Mouse (Mus musculus) lung, postnatal 0 days (tissue): Measurements from ENCODE around the gene Atf4. TPM values are rescaled to one million over a fixed set of nuclear protein-coding genes. Genes with fewer than 3 reads are reported as not detected.
A peak's percentile ranks its signal among the peaks of the same experiment; 100 is the strongest.

Experiments
- ATAC-seq: fragments of 200-750 bp; cut with Nextera tagmentation; 2 replicates; pipeline ENCODE4 v1.8.0; 2017; ENCODE audit warnings: moderate library complexity
- DNase-seq: peaks from one replicate; pipeline ENCODE4 v3.0.0-alpha.2; 2016; ENCODE audit warnings: low spot score
- H3K27ac ChIP-seq: fragments of 300-500 bp; sonication (generic); 2 replicates; pipeline ENCODE4 v1.5.1; 2014; ENCODE audit warnings: antibody characterized with exemption, mild to moderate bottlenecking, low read length, mixed read lengths
- H3K27me3 ChIP-seq: fragments of 300-500 bp; sonication (generic); replicated peaks from 2 replicates; pipeline ENCODE4 v1.6.1; 2014; ENCODE audit warnings: low read length, mixed read lengths; ENCODE audit not compliant: insufficient read depth
- H3K36me3 ChIP-seq: fragments of 300-500 bp; sonication (generic); 2 replicates; pipeline ENCODE4 v1.6.1; 2014; ENCODE audit warnings: low read length, mixed read lengths; ENCODE audit not compliant: insufficient read depth
- H3K4me1 ChIP-seq: fragments of 300-500 bp; sonication (generic); 2 replicates; pipeline ENCODE4 v1.6.1; 2014; ENCODE audit warnings: antibody characterized with exemption, low read depth, low read length, mixed read lengths; ENCODE audit not compliant: insufficient read depth
- H3K4me2 ChIP-seq: fragments of 300-500 bp; sonication (generic); replicated peaks from 2 replicates; pipeline ENCODE4 v1.6.1; 2014; ENCODE audit warnings: low read depth, mild to moderate bottlenecking, low read length, moderate library complexity, mixed read lengths
- H3K4me3 ChIP-seq: fragments of 300-500 bp; sonication (generic); 2 replicates; pipeline ENCODE4 v1.5.1; 2014; ENCODE audit warnings: low read depth, low read length
- H3K9ac ChIP-seq: fragments of 300-500 bp; sonication (generic); replicated peaks from 2 replicates; pipeline ENCODE4 v1.6.1; 2014; ENCODE audit warnings: low read depth, mild to moderate bottlenecking
- H3K9me3 ChIP-seq: fragments of 300-500 bp; sonication (generic); 2 replicates; pipeline ENCODE4 v1.6.1; 2016; ENCODE audit warnings: low read length, mixed read lengths
- CTCF ChIP-seq: IDR thresholded peaks from 2 replicates; pipeline ENCODE4 v1.5.1; 2016; ENCODE audit warnings: antibody characterized with exemption, mild to moderate bottlenecking
- EP300 ChIP-seq: IDR thresholded peaks from 2 replicates; pipeline ENCODE4 v1.6.1; 2016; ENCODE audit warnings: antibody characterized with exemption, mild to moderate bottlenecking, control low read depth
- WGBS: fragments of 180-500 bp; shearing (Covaris S2); extraction: QIAGEN DNeasy Blood & Tissue Kit; methylation state at CpG from one replicate; pipeline ENCODE4 v1.1.7; 2014; 5-methylcytosine and 5-hydroxymethylcytosine counted together
- polyA plus RNA-seq: library from polyadenylated mRNA; unstranded; fragments of >200 nt; fragmentation: Nextera tagmentation; extraction: Ambion mirVana; gene quantifications from 2 replicates; pipeline ENCODE4 v1.2.1, GENCODE M21; 2015

Atf4 gene
- polyA plus RNA-seq, 1 experiment from 2014 or later: 115 TPM

DNA sequence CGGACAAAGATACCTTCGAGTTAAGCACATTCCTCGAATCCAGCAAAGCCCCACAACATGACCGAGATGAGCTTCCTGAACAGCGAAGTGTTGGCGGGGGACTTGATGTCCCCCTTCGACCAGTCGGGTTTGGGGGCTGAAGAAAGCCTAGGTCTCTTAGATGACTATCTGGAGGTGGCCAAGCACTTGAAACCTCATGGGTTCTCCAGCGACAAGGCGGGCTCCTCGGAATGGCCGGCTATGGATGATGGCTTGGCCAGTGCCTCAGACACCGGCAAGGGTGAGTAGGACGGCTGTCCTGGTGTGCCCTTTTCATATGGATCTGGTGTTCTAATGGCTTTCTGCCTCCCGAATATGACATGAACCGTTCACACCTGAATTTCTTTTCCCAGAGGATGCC is 1.3 kb downstream of the Atf4 start:
- Histone ChIP-seq H3K9ac (peak overlapping the region; percentile 100), H3K27me3 (no peaks in the 10 kb centered on the region), H3K9me3 (no peaks in the 10 kb centered on the region), H3K4me2 (peak overlapping the region; percentile 94), H3K27ac (peak overlapping the region; percentile 100), H3K4me1 (peaks cover 18% of the 10 kb centered on the region; the same call in 1 of the 2 replicates), H3K36me3 (peaks cover 13% of the 10 kb centered on the region), H3K4me3 (peak overlapping the region; percentile 99)
- TF ChIP-seq EP300 (no peak), CTCF (no peak)
- ATAC-seq: no peak
- WGBS: 3% methylated on average over 16 of the region's 16 CpGs
- no peak for DNase-seq

DNA sequence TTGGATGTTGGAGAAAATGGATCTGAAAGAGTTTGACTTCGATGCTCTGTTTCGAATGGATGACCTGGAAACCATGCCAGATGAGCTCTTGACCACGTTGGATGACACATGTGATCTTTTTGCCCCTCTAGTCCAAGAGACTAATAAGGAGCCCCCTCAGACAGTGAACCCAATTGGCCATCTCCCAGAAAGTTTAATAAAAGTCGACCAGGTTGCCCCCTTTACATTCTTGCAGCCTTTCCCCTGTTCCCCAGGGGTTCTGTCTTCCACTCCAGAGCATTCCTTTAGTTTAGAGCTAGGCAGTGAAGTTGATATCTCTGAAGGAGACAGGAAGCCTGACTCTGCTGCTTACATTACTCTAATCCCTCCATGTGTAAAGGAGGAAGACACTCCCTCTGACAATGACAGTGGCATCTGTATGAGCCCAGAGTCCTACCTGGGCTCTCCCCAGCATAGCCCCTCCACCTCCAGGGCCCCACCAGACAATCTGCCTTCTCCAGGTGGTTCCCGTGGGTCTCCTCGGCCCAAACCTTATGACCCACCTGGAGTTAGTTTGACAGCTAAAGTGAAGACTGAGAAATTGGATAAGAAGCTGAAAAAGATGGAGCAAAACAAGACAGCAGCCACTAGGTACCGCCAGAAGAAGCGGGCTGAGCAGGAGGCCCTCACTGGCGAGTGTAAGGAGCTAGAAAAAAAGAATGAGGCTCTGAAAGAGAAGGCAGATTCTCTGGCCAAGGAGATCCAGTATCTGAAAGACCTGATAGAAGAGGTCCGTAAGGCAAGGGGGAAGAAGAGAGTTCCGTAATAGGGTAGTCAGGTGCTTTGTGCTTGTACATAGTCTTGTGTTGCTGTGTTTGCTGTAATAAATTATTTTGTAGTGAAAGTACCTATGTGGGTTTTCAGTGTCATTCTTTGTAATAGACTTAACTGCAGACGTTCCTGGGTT is 1.9 kb downstream of the Atf4 start:
- no peaks in the 10 kb centered on the region for H3K9me3 ChIP-seq
- peak overlapping the region; percentile 100 for H3K9ac ChIP-seq
- H3K4me1 ChIP-seq: peaks cover 18% of the 10 kb centered on the region; the same call in 1 of the 2 replicates
- TF ChIP-seq EP300 (no peak), CTCF (no peak)
- peak overlapping the region; percentile 94 for H3K4me2 ChIP-seq
- peak overlapping the region; percentile 100 for H3K27ac ChIP-seq
- peaks cover 13% of the 10 kb centered on the region for H3K36me3 ChIP-seq
- WGBS: 45% methylated on average over 12 of the region's 12 CpGs
- no peaks in the 10 kb centered on the region for H3K27me3 ChIP-seq
- peak overlapping the region; percentile 99 for H3K4me3 ChIP-seq
- no peak for DNase-seq
- ATAC-seq: no peak

DNA sequence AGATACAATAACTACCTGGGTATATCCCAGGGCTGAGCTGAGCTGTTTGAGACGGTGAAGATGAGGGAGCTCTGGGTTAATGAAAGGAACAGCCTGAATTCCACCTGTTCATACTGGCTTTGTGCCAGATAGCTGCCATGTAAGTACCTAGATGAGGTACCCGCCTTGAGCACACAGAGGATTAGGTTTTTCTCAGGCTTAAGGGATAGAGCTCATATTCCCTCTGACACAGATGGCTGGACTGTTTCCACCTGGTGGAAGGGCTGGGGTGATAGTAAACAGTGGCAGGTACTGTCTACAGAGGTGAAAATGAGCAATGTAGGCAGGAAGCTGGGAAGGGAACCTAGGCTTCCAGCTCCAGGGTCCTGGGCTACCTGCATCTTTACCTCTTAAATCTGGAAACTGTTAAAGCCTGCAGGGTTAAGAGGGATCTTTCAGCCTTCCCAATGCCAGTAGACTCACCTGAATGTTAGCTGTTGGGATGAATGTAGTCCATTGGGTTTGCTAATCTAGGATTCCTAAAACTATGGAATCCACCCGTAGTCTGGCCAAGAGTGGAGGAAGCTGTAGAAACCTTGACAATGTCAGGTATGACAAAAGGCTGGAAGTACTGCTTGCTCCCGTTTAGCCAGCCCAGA is 2.7 kb downstream of the Atf4 start:
- H3K36me3 ChIP-seq: peaks cover 13% of the 10 kb centered on the region
- H3K4me3 ChIP-seq: no peak overlapping the region
- 0 out of 2 replicates have a peak overlapping the region, but pooled peaks have one; percentile 16 for H3K27ac ChIP-seq
- no peaks in the 10 kb centered on the region for H3K27me3 ChIP-seq
- no peak overlapping the region; the same call in 1 of the 2 replicates for H3K4me2 ChIP-seq
- ATAC-seq (no peak), DNase-seq (peak; percentile 60)
- 22% methylated on average over 4 of the region's 4 CpGs for WGBS
- no peaks in the 10 kb centered on the region for H3K9me3 ChIP-seq
- TF ChIP-seq EP300 (no peak), CTCF (no peak)
- peaks cover 18% of the 10 kb centered on the region; the same call in 1 of the 2 replicates for H3K4me1 ChIP-seq
- peak overlapping the region; percentile 100; the same call in 1 of the 2 replicates for H3K9ac ChIP-seq

DNA sequence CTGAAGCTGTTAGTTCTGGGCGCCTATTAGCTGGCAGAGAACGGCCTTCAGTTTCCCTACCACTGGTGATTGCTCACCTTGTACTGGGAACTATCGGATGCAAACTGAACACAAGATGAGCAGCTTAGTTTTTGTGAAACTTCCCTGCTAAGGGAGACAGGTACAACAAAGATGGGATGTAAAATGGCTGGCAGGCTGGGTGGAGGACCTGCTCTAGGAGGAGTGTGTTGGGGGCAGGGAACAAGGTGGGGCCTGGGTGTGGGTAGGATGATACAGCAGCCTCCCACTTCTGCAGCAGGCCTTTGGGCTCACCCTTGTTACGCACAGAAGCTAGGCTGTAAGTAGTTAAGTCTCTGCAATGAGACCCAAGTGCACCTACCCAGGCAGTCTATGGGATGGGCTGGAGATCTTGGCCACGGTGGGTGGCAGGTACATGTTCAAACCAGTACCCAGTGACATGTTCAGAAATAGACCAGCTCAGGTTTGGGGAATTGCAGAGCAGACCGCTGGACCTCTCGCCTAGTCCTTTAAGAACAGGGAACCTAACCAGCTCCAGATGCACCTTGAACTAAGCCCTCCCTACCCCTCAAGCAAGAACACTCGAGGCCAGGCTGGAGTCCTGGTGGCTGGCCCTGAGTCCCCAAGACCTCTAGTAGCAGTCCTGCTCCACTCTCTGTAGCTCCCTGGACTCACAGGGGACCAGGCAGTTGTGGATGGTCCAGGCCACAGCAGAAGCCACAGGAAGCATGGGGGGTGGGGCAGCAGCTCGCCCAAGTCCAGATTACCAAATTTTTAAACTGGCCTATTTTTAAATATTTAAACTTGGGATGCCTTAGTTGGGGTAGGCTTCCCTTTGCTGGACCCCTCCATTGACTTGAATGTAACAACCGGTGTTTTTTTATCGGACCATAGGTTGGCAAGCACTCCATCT is 3.5 kb downstream of the Atf4 start:
- WGBS: 56% methylated on average over 11 of the region's 11 CpGs

DNA sequence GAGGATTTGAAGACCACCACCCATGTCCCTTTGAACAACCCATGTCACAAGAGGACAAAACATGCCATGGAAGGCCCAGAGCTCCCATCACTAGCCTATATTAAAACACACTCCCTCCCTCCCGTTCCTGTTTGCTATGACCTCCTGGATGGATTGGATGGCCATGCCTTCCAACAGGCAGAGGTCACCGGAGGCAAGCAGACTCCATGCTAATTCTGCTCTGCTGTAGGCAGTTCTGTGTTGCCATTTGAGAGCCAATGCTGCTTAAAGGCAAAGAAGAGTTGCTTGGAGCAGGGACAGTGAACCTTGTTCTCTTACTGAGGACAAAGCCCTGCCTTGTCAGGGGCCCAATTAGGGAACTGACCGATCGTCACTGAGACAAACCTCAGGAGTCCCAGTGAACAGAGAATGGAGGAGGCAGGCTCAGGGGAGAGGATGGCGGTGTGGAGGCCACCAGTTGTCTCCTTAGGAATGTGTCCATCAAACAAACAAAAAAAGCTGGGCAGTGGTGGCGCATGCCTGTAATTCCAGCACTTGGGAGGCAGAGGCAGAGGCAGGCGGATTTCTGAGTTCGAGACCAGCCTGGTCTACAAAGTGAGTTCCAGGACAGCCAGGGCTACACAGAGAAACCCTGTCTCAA is 4.5 kb downstream of the Atf4 start:
- H3K9ac ChIP-seq: no peak overlapping the region
- ATAC-seq: no peak
- H3K36me3 ChIP-seq: peaks cover 13% of the 10 kb centered on the region
- no peaks in the 10 kb centered on the region for H3K9me3 ChIP-seq
- no peak overlapping the region for H3K27ac ChIP-seq
- H3K4me1 ChIP-seq: peaks cover 10% of the 10 kb centered on the region; the same call in 1 of the 2 replicates
- no peak for TF ChIP-seq EP300
- TF ChIP-seq CTCF: no peak
- H3K4me3 ChIP-seq: no peak overlapping the region
- 72% methylated on average over 8 of the region's 8 CpGs for WGBS
- no peak overlapping the region for H3K4me2 ChIP-seq
- H3K27me3 ChIP-seq: no peaks in the 10 kb centered on the region
- DNase-seq: no peak

More for the DNA sequence above, 3.5 kb downstream of the Atf4 start:
- Histone ChIP-seq H3K36me3 (peaks cover 13% of the 10 kb centered on the region), H3K4me2 (no peak overlapping the region), H3K9me3 (no peaks in the 10 kb centered on the region), H3K4me3 (no peak overlapping the region), H3K4me1 (peaks cover 18% of the 10 kb centered on the region; the same call in 1 of the 2 replicates), H3K27ac (0 out of 2 replicates have a peak overlapping the region, but pooled peaks have one; percentile 16), H3K27me3 (no peaks in the 10 kb centered on the region), H3K9ac (no peak overlapping the region)
- TF ChIP-seq EP300: no peak
- DNase-seq (no peak), ATAC-seq (no peak)
